Mouse (Mus musculus): ENCODE results near the gene Efcab9.

The Efcab9 gene

GRCm38 (mm10) chr11:32531871-32532764 is at the start of gene Efcab9:
TSS of gene Efcab9 (minus strand) at chr11:32532081.
- no peak for DNase-seq

GRCm38 (mm10) chr11:32581031-32581430 is 49.1 kb upstream of the Efcab9 start:
- no peak for DNase-seq

DNA sequence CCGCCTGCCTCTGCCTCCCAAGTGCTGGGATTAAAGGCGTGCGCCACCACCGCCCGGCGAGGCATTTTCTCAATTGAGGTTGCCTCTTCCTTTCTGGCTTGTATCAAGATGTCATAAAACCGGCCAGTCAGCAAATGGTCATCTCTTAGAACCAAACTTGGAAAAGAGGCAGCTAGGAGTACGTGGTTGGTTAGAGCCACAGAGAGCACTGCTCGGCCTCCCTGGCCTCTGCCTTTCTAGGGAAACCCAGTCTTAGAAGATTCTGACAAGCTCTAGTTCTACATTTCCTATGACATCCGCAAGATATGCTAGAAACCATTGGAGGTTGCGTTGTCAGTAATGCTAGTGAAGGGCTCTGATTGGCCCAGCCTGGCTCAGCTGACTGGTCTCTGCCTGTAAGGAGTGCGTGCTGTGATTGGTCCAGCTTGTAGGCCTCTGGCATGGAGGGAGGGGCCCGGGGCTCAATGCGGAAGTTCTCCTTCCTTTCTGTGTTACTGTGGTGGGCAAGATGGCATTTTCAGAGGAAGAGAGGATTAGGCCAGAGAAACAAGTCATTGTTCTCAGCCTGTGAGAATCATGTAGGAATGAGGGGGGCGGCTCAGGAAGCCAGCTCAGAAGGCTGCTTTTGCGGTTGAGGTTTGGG is 48.5 kb upstream of the Efcab9 start:
- DNase-seq: no peak

GRCm38 (mm10) chr11:32576760-32577050 is 44.8 kb upstream of the Efcab9 start:
- no peak for DNase-seq

GRCm38 (mm10) chr11:32575964-32576759 is 44.3 kb upstream of the Efcab9 start:
- DNase-seq: no peak

- DNase-seq: no peak
These were observed 41.8 kb upstream of the Efcab9 start for GRCm38 (mm10) chr11:32573669-32574068.

DNA sequence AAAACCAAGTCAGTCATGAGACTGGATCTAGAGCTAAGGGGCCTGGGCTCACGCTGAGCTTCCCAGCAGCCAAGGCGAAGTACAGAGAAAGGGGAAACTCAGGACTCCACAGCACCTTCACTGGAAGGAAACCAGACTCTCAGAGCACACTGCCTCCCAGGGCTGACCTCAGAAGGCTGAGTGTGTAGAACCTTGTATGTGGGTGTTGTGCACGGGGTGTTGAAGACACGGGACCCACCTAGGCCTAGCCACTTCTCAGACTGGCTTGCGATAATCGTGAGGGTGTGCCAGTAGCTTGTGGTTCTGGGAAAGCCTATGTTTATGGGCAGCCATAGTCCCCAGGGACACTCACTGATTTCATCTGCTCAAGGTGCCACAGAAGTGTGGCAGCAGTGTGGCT is 39.2 kb upstream of the Efcab9 start:
- DNase-seq: no peak

GRCm38 (mm10) chr11:32568637-32569293 is 36.9 kb upstream of the Efcab9 start:
- no peak for DNase-seq

DNA sequence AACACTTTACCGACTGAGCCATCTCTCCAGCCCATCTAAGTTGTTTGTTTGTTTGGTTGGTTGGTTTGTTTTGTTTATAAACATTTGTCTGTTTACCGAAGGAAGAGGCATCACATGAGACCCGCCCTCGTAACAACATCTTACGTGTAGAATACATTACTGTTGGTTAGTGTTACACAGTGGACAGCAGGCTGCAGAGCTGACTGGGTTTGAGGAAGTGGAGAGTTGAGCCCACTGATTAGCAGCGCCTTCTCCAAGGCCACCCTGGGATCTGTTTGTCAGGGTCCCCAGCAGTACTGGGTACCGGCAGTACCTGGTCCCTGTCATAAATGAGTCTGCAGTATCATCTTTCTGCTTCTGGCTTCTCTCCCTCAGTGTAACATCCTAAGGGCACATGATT is 36.2 kb upstream of the Efcab9 start:
- no peak for DNase-seq

DNA sequence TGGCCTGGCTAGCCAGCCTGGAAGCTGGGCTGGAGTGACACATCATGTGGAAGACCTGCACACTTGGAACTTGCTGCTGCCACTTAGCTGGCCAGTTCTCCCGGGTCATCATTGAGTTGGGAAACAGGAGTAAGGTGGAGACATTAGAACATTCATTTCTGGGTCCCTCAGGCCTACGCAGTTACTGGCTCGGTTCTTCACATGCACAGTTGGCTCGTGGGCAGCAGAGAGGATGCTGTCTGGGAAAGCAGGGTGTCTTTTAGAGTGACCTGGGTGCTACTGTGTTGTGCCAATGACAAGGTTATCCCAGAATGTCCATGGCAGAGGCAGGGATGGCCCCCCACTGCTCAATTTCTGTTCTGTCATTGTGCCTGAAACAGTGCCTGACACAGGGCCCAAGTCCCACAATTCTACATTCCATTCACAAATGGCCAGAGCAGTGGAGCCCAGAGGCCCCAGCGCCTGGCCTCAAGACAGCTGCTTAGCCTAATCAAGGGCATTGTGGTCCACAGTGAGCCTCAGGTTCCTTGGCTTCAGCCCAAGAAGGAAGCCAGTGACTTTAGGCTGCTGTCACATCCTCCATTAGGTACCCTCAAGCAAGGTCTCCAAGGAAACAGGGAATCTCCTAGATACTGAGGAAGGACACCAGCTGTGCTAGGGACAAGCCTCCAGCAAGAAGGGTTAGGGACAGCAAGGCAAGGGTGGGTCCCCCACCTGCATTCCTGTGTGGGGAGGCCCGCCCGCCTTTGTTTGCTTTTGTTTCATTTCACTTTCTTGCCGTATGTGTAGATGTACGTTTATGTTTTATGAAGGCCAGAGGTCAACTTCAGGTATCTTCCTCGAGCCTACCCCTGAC is 35.3 kb upstream of the Efcab9 start:
- DNase-seq: no peak

- no peak for DNase-seq
These were observed 34.3 kb upstream of the Efcab9 start for GRCm38 (mm10) chr11:32566184-32566583.

GRCm38 (mm10) chr11:32565088-32565487 is 33.2 kb upstream of the Efcab9 start:
- no peak for DNase-seq

DNA sequence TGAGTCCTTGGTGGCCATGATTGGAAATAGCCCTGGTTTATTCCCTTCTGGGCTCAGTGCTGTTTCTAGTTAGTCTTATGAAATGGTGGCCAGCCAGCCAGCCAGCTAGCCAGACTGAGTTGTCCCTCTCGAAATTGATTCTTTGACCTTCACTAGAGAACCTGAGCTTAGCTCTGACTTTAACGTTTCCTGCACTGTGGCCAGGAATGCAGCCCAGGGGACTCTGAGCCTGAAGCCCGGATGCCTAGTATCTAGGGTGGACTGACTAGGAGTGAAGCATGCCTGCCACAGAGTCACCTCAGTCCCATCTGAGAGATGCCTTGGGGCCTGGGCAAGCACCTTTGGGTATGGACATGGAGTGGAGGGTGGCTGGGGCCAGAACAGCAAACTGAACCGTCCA is 32.7 kb upstream of the Efcab9 start:
- no peak for DNase-seq

DNA sequence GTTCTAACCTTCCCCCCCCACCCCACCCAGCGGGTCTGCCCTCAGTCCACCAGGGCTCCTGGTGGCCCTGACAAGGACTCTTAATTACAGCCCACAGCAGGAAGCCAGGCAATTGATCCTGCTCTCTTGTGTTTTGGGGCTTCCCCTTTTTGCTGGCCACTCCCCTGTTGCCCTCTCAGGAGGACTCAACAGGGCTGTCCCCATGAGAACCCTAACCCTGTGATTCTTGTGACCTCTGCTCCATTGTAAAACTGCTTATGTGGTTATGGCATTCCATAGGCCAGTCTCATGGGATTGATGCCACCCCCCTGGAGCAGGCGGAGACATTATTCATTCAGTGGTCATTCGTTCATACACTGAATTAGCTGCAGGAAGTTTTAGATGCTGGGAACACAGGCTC is 31.8 kb upstream of the Efcab9 start:
- no peak for DNase-seq

GRCm38 (mm10) chr11:32562706-32563105 is 30.8 kb upstream of the Efcab9 start:
- DNase-seq: no peak

DNA sequence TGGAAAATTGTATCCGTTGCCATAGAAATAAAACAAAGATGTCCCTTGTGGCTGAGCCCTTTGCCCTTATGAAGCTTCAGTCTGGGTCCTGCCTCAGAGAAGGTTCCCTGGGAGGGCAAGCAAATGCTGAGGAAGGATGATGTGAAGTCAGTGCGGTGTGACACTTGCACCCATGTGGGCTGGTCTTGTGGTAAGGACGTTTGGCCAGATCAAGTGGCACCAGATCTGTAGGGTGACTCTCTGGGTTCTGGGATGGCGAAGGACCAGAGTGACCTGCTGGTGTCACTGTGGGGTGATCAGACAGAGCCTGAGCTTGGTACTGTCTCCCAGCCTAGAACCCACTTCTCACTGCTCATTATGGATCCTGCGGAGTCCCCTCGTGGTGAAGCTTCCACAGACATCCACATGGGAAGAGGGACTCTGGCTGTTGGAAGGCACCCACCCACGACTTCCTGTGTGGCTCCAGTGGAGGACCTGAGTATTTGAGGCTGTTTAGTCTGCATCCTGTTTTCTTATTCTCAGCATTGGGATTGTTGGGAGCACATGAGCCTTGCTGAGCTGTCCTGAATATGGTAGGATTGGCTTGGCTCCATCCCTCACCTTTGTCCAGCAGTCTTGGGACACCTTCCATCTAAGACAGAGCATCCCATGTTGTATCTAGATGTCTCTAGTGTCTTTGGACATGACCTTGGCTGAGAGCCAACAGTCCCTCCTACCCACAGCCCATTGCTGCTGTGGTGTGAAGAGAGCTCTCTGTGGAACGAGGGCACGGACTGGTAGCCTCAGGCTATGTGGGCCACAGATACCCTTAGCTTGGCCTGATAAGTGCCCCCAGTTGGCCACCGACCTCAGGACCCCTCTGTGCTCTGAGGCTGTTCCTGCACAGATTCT is 29.8 kb upstream of the Efcab9 start:
- no peak for DNase-seq

DNA sequence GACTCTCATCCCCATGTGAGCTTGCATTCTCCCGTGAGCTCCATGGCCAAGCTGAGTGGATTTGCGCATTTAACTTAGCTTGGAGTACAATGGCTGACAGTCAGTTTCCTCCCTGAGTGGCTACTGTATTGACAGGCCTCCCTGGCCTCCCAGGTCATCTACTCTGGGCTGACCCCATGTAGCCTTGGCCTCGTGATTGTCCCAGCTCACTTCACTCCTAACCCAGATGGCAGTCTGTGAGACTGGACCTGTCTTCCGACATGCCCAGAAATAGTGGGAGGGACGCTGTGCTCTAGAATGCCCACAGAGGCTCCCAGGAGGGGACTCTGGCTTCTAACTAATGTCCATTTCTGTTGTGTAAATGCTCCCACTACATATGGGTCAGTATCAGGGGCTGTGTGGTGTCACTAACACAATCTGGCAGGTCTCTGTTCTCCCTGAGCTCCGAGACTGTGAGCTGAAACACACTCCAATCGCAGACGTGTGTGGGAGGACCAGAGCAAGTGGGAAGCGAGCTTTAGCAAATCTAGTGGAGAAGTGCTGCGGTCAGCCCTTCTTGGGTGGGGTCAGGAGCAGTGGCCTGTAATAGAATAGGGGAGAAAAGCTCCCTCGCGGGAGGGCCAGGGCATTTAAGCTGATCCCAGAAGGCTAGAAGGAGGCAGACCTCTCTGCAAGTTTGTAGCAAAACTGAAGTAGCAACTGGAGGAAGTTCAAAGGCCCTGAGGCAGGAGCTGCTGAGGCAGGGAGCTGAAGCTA is 28.3 kb upstream of the Efcab9 start:
- DNase-seq: no peak

- DNase-seq: no peak
These were observed 26.8 kb upstream of the Efcab9 start for GRCm38 (mm10) chr11:32558677-32559076.

DNA sequence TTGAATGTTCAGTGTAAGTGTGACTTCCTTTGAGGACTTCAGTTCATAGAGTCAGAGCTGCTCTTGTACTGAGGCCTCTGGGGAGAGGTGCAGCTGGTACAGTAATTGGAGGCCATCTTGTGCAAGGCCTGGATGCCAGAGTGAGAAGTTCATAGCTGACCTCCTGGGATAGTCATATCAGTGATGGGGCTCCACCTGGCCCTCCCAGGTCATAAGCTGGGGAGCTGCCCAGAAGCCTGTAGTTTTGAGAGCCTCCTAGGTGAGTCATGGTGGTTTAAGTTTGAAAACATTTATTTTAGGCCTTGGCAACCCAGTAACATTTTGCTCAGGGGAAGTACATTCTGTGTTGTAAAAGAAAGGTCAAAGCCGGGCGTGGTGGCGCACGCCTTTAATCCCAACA is 26.1 kb upstream of the Efcab9 start:
- no peak for DNase-seq

DNA sequence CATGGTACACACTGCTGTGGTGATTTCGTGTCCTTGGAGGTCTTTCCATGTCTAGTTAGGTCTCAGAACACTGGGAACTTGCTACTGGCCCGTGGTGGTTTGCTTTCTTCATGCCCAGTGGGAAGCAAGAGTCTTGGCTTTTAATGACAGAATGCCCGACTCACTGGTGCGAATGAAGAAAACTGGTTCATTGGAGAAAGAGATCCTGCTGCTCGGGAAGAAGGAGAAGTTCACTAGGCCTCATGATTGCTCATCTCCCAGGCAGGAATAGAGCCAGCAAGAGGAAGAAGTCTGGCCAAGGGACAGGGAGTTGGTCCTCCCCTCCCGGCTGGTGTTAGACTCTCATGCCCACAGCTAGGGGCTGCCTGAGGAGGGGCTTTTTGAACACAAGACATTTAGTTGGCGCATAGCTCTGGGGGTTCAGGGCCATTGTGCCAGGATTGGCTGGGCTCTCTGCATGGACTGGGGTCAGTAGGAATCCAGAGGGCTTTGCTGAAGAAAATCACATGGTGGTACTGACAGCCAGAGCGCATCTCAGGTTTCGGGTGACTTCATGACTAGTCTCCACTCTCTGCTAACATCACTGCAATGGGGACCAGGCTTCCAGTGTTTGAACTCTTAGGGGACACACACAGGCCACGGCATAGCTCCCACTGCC is 24.6 kb upstream of the Efcab9 start:
- DNase-seq: no peak

Data from lung, postnatal 14 days (tissue).